Mouse (Mus musculus) left cerebral cortex, adult 11 months (tissue): Measurements from ENCODE around the gene Armc7.
"Not testable (repeated sequence)": the region's sequence is repeated elsewhere in the genome, so short reads cannot be mapped to it uniquely, and the experiment has no call there.

Source experiments
- DNase-seq: peaks from one replicate; pipeline ENCODE4 v3.0.0; 2022; ENCODE audit warnings: low spot score

Gene Armc7

DNA sequence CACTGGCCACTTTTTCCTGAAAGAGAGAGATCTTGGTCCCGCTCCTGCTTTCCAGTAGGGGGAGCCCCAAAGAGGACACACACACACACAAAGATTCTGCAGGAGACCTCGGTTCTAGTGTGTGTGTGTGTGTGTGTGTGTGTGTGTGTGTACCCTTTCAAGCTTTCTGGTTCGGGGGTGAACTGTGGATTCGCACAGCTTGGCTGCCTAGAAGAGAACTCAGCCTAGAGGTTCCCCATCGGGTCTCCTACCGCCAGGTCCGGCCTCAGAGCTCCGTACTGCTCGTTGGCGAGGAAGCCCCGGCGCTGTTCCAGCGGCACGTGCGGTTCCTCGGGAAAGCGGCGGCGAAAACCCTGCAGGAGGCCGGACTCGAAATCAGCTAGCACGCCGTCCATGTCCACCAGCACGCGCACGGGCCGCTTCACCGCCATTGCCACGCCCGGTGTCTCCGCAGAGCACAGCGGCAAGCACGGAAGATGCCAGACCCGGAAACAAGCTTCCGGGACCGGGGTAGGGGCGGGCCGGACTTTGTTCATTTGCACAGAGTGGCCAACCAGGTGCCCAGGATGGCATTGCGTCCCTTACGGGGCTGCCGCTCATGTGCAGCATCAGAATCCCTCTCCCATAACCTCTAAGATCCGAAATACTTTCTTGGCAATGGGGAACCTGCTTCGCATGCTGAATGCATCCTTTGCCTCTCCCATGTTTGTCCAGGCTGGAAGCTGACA lies 16.1 kb downstream of the Armc7 start, which contains the start of gene Nt5c:
Gene Nt5c, minus strand, starts transcription at position 507 of the 728 bp plus-strand sequence.
- DNase-seq, result peak; percentile 70

DNA sequence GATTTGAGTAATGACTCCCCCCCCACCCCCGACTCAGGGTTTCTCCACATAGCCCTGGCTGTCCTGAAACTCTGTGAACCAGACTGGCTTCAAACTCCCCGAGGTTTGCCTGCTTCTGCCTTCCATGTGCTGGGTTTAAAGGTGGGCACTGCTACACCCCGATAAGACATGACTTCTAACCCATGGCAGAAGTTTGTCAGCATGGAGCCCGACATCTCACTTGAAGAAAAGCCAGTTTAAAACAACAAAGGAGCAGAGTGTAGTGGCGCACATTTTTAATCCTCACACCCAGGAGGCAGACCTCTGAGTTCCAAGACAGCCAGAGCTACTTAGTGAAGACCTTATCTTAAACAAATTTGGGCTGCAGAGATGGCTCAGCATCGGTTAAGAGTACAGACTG lies 16.9 kb downstream of the Armc7 start:
- no peak for DNase-seq

DNA sequence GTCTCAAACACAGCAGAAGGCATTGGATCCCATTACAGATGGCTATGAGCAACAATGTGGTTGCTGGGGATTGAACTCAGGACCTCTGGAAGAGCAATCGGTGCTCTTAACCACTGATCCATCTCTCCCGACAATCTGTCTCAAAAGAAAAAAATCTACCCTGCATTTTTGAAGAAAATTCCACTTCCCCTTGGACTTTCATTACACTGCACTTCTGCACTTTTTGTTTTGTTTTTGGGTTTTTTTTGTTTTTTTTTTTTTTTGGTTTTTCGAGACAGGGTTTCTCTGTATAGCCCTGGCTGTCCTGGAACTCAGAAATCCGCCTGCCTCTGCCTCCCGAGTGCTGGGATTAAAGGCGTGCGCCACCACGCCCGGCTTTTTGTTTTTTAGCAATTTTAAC lies 21.1 kb downstream of the Armc7 start:
- DNase-seq, result not testable (repeated sequence)

DNA sequence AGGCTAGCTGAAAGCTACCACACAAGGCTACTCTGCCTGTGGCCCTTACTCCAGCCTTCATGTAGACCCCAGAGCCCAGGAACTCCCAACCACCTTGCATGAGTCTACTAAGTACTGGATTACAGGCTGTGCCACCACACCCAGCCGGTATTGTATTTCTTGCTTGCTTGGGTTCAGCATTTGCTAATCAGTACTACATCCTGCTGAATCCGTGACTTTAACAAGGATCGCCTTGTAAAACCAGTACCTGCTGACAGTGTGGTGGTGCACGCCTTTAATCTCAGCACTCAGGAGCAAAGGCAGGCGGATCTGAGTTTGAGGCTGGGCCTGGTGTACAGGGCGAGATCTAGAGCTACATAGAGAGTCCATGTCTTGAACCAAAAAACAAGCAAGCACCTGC lies 27.2 kb downstream of the Armc7 start:
- DNase-seq, result no peak

DNA sequence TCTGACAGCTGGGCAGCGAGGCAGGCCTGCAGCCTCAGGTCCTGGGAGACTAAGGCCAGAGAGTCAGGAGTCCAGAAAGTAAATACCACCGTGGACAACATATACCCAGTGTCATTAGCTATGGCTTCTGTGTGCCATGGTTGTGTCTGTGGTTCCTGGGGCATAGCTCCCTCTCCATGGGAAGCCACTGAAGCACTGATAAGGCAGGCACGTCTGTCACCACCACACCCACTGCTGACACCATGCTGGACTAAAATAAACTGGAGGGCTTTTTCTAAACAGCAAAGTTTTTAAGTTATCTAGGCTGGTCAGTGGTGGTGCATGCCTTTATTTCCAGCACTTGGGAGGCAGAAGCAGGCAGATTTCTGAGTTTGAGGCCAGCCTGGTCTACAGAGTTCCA lies 31.1 kb downstream of the Armc7 start:
- no peak for DNase-seq

DNA sequence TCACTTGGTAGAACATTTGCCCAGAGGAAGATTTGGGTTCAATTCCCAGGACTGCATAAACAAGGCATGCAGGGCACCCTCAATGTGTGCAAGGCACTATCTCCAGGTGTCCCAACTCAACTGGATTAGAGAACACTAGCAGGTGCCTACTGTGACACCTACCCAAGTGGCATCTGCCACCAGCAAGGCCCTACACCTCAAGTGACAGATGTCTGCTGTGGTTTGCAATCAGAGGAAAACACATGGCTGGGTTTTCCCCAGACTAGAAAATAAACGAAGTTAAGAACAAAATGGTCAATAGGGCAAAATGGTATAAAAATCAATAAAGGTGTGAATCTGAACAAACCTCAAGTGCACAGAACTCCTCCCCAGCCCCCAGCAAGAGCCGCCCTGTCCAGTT lies 32.6 kb downstream of the Armc7 start:
- no peak for DNase-seq

DNA sequence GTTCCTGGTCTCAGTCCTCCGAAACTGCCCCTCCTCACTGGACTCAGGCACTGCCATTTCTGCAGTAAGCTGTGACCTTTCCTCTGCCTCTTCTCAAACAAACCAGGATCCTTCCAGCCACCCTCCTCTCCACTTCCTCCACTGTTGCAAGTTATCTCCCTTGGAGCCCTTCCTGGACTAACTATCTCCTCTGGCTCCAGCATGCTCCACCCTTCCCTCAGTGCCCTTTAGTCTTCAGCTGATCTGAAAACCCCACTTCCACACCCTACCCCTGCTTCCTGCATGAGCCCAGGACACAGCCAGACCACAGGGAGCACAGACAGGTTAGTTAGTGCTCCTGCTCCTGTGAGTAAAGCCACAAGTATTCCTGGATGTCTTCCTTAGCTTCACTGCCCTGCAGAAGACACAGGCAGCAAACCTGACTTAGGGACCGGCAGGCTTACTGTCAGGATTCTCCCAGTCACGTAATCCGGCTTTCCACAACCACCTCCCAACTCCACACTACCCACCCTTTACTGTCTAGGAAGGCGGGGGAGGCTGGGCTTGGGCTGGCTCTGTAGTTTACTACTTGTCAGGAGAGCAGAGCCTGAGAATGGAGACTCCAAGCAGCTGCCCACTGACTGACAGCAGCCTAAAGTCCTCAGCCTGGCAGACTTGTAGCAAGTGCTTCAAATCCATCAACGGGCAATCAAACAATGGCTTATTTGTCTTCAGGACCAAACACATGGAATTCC lies 34.5 kb downstream of the Armc7 start:
- no peak for DNase-seq

DNA sequence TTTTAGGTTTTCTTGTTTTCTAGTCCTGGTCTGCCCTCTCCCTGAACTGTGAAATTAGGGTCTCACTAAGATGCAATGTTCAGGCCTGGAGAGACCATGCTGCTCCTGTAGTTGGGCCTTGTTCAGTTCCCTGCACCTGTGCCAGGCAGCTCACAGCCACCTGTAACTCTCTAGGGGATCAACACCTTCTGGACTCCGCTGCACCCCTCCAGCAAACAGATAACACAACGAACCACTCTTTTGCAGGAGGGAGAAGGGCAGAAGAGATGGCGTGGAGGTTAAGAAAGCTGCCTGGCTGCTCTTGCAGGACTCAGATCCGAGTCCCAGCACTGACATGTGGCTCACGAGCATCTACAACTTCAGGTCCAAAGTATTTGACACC lies 35.0 kb downstream of the Armc7 start:
- DNase-seq, result no peak

DNA sequence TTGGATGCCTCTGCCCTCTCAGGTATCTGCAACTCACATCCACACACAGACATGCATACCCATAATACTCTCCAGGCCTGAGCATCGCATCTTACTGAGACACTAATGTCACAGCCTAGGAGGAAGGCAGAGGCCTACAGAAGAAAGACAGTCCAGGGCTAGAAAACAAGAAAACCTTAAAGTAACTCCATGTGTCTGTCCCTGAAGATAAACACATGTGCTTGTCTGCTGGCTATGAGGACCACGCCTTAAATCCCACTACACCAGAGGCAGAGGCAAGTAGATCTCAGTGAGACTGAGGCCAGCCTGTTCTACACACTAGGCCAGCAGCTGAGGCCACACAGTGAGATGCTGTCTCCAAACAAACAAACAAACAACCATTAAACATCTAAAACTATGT lies 35.7 kb downstream of the Armc7 start:
- no peak for DNase-seq

DNA sequence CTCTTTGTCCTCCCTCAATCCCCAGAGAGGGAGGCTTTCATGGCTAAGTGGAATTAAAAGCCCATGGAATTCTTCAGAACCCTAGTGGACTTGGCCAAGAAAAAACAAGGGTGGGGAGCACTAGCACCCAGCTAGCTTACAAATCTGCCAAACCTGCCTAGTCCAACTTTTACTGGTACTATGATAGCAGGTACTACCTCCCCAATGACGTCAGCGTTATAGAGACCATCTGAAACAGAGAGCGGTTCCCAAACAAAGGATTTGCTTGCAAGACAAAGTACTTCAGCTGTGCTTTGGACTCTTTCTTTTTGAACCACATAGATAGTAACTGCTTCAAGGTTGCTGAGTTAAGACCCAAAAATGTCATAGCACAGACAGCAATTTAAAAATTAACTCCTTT lies 36.5 kb downstream of the Armc7 start:
- no peak for DNase-seq

DNA sequence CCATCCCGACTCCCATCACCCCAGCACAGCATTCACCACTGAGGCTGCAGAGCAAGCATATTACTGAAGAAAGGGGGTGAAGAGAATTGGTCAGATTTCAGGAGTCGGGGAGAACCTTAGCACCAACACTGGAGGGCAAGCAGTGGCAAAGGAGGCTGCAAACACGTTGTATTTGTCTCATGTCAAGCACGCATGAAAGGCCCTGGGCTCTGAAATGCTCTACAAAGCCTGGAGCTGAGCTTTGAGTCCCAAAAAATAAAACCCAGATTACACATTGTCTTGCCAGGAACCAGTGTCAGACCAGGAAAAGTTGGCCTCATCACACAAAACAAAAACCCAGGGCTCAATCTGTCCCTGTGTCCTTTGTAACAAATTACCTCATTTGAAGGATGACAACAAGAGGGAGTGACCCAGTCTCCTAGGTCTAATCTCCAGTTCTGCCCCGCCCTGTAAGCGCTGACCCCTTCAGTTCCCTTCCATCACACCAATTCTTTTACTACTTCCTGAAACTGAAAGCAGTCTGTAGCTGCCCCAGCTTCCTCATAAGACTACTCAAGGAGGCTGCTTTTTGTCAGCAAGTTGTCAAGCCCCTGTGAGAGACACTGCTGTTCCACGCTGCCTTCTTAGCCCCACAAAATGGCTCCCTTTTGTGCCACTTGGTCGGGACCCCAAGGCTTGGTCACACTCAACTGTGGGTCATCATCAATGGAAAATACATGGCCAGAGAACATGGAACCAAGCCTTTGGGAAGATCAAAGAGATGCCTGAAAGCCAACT lies 37.1 kb downstream of the Armc7 start:
- DNase-seq, result no peak

DNA sequence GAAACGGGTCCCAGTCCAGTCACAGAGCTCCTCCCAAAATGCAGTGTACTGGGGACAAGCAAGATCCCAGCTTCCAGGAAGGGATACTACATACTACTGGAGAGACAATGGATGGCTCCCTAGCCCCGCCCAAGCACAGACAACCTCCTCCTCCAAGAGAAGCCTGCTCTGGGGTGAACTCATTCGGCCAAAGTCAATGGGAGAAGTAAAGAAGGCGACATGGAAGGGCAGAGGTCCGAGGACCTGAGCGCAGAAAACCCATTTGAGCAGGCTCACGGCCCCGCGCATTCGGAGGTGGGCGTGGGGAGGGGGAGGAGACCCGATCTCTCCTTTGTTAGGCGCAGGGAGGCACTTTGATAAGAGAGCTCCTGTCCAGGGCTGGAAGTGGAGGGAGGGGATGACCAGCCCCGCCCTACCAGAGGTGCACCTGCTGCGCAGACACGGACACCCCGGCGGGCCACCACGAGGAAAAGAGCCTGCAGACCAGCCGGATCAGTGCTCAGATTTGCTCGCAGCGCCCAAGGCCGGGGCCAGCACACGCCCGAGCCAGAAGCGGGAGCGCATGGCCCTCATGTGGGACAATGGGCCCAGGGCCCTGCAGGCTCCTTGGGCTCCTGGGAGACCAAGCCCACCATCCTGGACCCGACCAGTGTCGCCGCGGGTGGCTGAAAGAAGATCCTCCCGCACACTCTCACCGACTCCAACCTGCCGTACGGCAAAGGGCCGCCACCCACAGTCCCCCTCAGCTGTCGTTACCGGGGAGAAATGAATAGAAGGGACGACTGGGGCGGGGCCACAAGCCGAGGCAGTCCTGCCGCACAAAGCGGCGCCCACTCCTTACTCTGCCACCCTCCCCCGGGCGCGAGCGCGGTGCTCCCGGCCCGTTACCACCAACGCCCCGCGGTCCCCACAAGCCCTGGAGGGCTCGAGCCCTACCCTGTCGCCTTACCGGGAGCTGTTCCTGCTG lies 38.1 kb downstream of the Armc7 start:
- DNase-seq, result no peak

DNA sequence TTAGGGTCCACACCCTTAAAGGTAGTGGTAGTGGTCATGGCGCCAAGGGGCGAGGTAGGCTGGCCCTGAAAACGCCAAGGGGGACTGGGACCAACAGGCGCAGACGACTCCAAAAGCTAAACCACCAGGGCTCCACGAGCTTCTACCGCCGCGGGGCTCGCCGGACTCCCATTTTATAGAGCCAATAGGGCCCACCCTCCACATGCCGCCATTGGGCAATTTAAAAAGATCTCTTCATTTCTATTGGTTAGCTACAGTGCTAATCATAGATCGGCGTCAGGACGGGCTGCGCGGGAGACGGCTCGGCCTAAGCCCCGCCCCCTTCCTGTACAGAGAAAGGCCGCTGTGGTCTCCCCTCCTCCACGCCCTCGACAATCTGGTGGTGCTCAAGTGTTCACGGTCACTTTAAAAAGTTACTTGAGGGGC lies 38.8 kb downstream of the Armc7 start, which contains the start of gene Jpt1:
Gene Jpt1, minus strand, starts transcription at position 150 of the 426 bp plus-strand sequence.
- peak; percentile 97 for DNase-seq

DNA sequence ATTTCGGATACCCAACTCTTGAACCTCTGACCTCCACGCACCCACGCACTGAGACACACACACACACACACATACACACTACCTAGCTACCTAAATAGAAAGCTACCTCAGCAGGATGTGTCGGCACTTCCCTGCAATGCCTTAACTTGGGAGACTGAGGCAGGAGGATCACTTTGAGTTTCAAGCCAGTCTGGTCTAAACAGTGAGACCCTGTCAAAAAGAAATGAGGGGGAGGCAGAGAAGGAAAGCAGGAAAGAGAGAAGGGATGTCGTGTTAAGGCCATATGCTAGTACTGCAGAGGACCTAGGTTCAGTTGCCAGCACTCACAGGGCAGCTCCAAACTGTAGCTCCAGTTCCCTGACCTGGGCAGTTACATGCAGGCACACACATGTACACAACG lies 39.6 kb downstream of the Armc7 start:
- DNase-seq, result no peak

DNA sequence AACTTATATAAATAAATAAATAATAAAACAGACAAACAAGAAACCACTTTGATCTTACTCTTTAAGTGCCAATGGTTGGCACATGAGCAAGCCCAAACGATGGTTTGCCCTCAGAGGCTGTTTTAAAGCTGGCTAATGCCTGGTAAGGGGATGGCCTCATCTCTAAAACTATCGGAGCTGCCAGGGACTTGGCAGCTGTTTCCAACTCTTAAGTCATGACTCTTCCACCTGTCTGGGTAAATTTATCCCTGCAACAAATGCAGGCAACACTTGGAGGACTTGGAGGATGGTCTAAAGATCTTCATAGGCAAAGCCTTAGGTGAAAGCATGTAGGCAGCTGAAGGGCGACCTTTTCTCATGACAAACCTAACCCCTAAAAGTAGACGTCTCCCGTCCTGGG lies 41.5 kb downstream of the Armc7 start:
- no peak for DNase-seq

DNA sequence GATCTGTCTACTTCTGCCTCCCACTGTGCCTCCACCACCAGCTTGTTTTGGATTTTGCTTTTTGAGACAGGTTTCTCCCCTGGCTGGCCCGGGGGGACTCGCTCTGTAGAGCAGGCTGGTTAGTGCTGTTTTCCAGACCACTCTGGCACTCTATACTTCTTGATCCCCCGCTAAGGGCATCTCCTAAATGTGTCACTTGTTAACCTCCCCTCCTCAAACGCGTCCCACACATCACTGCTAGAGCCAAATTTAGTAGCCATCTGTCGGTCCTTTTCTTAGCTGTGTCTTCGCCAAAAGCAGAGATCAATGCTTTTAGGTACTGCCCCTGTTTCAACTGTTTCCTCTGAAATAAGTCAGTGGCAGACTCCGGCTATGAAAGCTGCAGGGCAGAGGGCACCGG lies 43.2 kb downstream of the Armc7 start:
- DNase-seq, result no peak

DNA sequence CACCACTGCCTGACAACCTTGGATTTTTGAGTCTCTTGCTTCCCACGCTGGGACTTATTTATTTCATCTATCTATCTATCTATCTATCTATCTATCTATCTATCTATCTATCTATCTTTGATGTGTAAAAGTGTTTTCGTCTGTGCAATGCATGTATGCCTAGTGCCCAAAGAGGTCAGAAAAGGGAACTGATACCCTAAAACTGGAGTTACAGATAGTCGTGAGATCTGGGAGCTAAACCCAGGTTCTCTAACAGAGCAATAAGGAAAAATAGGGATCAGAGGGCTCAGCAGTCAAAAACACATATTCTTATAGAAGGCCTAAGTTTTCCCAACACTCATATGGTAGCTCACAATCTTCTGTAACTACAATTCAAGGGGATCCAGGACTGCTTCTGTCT lies 44.1 kb downstream of the Armc7 start:
- DNase-seq, result no peak

DNA sequence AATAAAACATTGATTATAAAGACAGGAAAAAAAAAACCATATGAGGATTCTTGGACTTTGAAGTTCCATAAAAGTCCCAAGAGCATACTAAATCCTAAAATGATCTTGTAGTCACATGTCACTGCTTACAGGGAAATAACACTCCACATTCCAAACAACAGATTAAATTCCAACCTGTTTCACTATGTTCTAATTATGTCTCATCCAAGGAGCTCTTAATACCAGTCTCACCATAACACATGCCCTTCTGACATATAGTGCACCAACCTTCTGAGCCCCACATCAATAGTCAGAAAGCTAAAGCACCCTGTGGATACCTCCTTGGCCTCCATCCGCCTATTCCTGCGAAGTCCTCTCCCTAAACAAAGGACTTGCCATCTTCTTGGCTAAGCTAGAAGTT lies 44.8 kb downstream of the Armc7 start:
- no peak for DNase-seq

DNA sequence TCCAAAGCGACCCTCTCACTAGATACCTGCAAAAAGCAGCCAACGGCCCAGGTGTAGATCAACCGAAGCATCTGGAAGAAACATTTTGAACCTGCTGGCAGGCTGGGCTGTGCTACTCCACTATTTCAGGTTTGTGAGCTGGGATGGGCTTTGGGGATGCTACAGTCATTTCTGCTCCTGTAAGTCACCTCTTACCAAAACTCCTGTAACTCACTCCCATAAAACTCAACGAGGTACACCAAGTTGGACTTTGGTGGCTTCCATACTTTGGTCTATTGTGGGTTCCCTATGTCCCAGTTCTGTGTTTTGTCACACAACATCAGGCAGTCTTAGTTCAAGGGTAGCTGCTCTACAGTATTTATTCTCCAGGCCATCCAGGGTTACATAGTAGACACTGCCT lies 45.6 kb downstream of the Armc7 start:
- DNase-seq, result no peak

DNA sequence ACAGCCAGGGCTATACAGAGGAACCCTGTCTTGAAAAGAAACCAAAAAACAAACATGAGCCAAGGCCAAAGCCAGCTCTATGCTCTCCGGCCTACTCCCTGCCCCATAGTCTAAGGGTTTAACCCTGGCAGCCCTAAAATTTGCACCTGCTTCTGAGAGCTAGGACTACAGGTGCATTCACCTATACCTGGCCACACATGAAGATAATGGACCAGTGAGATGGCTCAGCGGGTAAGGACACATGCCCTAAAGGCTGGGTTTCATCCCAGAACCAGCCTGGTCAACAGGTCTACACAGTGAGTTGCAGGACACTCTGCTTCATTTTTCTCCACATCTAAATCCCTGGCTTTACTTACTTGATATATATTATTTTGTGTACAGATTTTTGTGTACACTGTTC lies 46.8 kb downstream of the Armc7 start:
- no peak for DNase-seq

DNA sequence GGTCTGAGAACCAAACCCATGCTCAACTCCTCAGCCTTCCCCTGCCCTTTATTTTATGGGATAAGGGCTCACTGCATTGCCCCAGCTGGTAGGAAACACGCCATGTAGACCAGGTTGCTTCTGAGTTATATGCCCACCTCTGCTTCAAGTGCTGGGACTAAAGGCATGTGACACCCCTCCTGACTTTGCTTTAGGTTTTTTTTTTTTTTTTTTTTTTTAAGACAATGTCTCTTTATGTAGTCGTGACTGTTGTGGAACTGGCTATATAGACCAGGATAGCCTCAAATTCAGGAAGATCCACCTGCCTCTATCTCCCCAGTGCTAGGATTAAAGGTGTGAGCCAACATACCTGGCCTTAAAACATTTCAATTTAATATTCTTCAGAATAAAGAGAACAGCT lies 47.2 kb downstream of the Armc7 start:
- no peak for DNase-seq

DNA sequence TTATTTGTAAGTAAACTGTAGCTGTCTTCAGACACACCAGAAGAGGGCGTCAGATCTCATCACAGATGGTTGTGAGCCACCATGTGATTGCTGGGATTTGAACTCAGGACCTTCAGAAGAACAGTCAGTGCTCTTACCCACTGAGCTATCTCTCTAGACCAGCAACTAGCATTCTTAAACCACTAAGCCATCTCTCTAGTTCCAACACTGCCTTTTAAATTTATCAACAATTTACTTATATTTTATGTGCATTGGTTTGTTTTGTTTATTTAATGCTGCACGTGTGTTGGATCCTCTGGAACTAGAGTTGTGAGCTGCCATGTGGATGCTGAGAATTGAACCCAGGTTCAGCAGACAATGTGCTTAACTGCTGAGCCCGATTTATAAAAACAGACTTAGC lies 51.0 kb downstream of the Armc7 start:
- DNase-seq, result not testable (repeated sequence)
